Mouse (Mus musculus) megakaryocyte, embryonic 14.5 days (primary cell): ENCODE results near the gene Limk1. TPM values are rescaled to one million over a fixed set of nuclear protein-coding genes. Genes with fewer than 3 reads are reported as not detected.
"Not testable (repeated sequence)": the region's sequence is repeated elsewhere in the genome, so short reads cannot be mapped to it uniquely, and the experiment has no call there.

Experiments used
- H3K27me3 ChIP-seq: replicated peaks from 2 replicates; pipeline ENCODE3; 2012; ENCODE audit warnings: inconsistent platforms
- H3K36me3 ChIP-seq: replicated peaks from 2 replicates; pipeline ENCODE3; 2012; ENCODE audit warnings: low read length, inconsistent platforms, mixed read lengths
- H3K4me1 ChIP-seq: 2 replicates; pipeline ENCODE4 v1.6.1; 2012; ENCODE audit warnings: inconsistent platforms
- H3K4me3 ChIP-seq: replicated peaks from 2 replicates; pipeline ENCODE3; 2012; ENCODE audit warnings: moderate library complexity, mild to moderate bottlenecking, inconsistent platforms
- H3K9me3 ChIP-seq: 2 replicates; pipeline ENCODE4 v1.6.1; 2012; ENCODE audit warnings: inconsistent platforms
- FLI1 ChIP-seq: IDR thresholded peaks from 2 replicates; pipeline ENCODE4 v1.6.1; 2012; ENCODE audit warnings: low read length, inconsistent platforms, mixed read lengths
- GATA1 ChIP-seq: IDR thresholded peaks from 3 replicates; pipeline ENCODE4 v1.6.1; 2012; ENCODE audit warnings: mixed read lengths, low read length, inconsistent platforms, borderline replicate concordance
- polyA plus RNA-seq: library from polyadenylated mRNA; stranded (reverse); fragments of >175 nt; gene quantifications from 2 replicates; pipeline ENCODE4 v1.2.3, GENCODE M21; 2012; ENCODE audit warnings: low replicate concordance; ENCODE audit not compliant: insufficient read depth

Gene Limk1
- polyA plus RNA-seq, 1 experiment, result 54.8 TPM

GRCm38 (mm10) chr5:134669001-134669708 lies 19.2 kb downstream of the Limk1 start:
- Histone ChIP-seq H3K4me3 (no peak overlapping the region), H3K27me3 (no peaks in the 10 kb centered on the region), H3K4me1 (peaks cover 19% of the 10 kb centered on the region), H3K9me3 (no peaks in the 10 kb centered on the region), H3K36me3 (peaks cover 94% of the 10 kb centered on the region)
- no peak for TF ChIP-seq GATA1
- no peak for TF ChIP-seq FLI1

GRCm38 (mm10) chr5:134668495-134668894 lies 19.9 kb downstream of the Limk1 start:
- no peaks in the 10 kb centered on the region for H3K27me3 ChIP-seq
- no peaks in the 10 kb centered on the region for H3K9me3 ChIP-seq
- H3K36me3 ChIP-seq, result peaks cover 95% of the 10 kb centered on the region
- no peak overlapping the region for H3K4me3 ChIP-seq
- H3K4me1 ChIP-seq, result peaks cover 19% of the 10 kb centered on the region
- TF ChIP-seq GATA1, result no peak
- TF ChIP-seq FLI1, result no peak

- TF ChIP-seq GATA1, result no peak
- TF ChIP-seq FLI1, result no peak
- peaks cover 3% of the 10 kb centered on the region for H3K9me3 ChIP-seq
- no peaks in the 10 kb centered on the region for H3K4me1 ChIP-seq
- no peaks in the 10 kb centered on the region for H3K27me3 ChIP-seq
- H3K36me3 ChIP-seq, result peaks cover 59% of the 10 kb centered on the region
- no peak overlapping the region for H3K4me3 ChIP-seq
These were observed 31.7 kb downstream of the Limk1 start for GRCm38 (mm10) chr5:134656708-134657107.

GRCm38 (mm10) chr5:134652015-134652414 lies 36.4 kb downstream of the Limk1 start:
- Histone ChIP-seq H3K36me3 (peaks cover 12% of the 10 kb centered on the region), H3K4me1 (peaks cover 9% of the 10 kb centered on the region), H3K4me3 (no peak overlapping the region), H3K9me3 (peaks cover 6% of the 10 kb centered on the region), H3K27me3 (peaks cover 1% of the 10 kb centered on the region)
- TF ChIP-seq FLI1 (no peak), GATA1 (no peak)

GRCm38 (mm10) chr5:134650926-134651325 lies 37.5 kb downstream of the Limk1 start:
- Histone ChIP-seq H3K27me3 (peaks cover 1% of the 10 kb centered on the region), H3K4me3 (no peak overlapping the region), H3K9me3 (peaks cover 6% of the 10 kb centered on the region), H3K36me3 (peaks cover 2% of the 10 kb centered on the region), H3K4me1 (peaks cover 9% of the 10 kb centered on the region)
- no peak for TF ChIP-seq GATA1
- TF ChIP-seq FLI1, result no peak

- not testable (repeated sequence) for H3K4me3 ChIP-seq, H3K9me3 ChIP-seq, H3K27me3 ChIP-seq, H3K36me3 ChIP-seq
- H3K4me1 ChIP-seq, result peaks cover 19% of the 10 kb centered on the region
These were observed 39.4 kb downstream of the Limk1 start for GRCm38 (mm10) chr5:134648976-134649375.

- Histone ChIP-seq H3K4me3 (no peak overlapping the region), H3K4me1 (peaks cover 20% of the 10 kb centered on the region), H3K27me3 (peaks cover 1% of the 10 kb centered on the region), H3K36me3 (no peaks in the 10 kb centered on the region), H3K9me3 (peaks cover 3% of the 10 kb centered on the region; the same call in 1 of the 2 replicates)
- TF ChIP-seq GATA1, result no peak
- TF ChIP-seq FLI1, result no peak
These were observed 41.0 kb downstream of the Limk1 start for GRCm38 (mm10) chr5:134647394-134647793.

- peaks cover 3% of the 10 kb centered on the region; the same call in 1 of the 2 replicates for H3K9me3 ChIP-seq
- peaks cover 1% of the 10 kb centered on the region for H3K27me3 ChIP-seq
- H3K36me3 ChIP-seq, result no peaks in the 10 kb centered on the region
- TF ChIP-seq GATA1 (no peak), FLI1 (no peak)
- no peak overlapping the region for H3K4me3 ChIP-seq
- peaks cover 20% of the 10 kb centered on the region for H3K4me1 ChIP-seq
These were observed 41.9 kb downstream of the Limk1 start for GRCm38 (mm10) chr5:134646461-134646860.

GRCm38 (mm10) chr5:134644643-134645118 lies 43.7 kb downstream of the Limk1 start:
- H3K4me1 ChIP-seq, result peaks cover 23% of the 10 kb centered on the region
- H3K9me3 ChIP-seq, result peaks cover 3% of the 10 kb centered on the region; the same call in 1 of the 2 replicates
- H3K4me3 ChIP-seq, result peak overlapping the region; percentile 12
- H3K27me3 ChIP-seq, result peaks cover 1% of the 10 kb centered on the region
- H3K36me3 ChIP-seq, result no peaks in the 10 kb centered on the region
- TF ChIP-seq GATA1 (no peak), FLI1 (no peak)

- TF ChIP-seq FLI1 (no peak), GATA1 (no peak)
These were observed 44.3 kb downstream of the Limk1 start for GRCm38 (mm10) chr5:134644121-134644520.

GRCm38 (mm10) chr5:134640371-134640770 lies 48.0 kb downstream of the Limk1 start:
- Histone ChIP-seq H3K27me3 (no peaks in the 10 kb centered on the region), H3K9me3 (no peaks in the 10 kb centered on the region), H3K36me3 (peaks cover 18% of the 10 kb centered on the region), H3K4me3 (no peak overlapping the region), H3K4me1 (peaks cover 32% of the 10 kb centered on the region)
- TF ChIP-seq FLI1 (no peak), GATA1 (no peak)

More at GRCm38 (mm10) chr5:134644121-134644520, 44.3 kb downstream of the Limk1 start:
- peaks cover 3% of the 10 kb centered on the region; the same call in 1 of the 2 replicates for H3K9me3 ChIP-seq
- H3K4me1 ChIP-seq, result peaks cover 26% of the 10 kb centered on the region
- peaks cover 1% of the 10 kb centered on the region for H3K27me3 ChIP-seq
- no peak overlapping the region for H3K4me3 ChIP-seq
- no peaks in the 10 kb centered on the region for H3K36me3 ChIP-seq
